ENCODE assay signal across 42 mouse cellular contexts in genomic region chr5:34302377-34302776, GRCm38 (mm10). TPM values are rescaled to one million over a fixed set of nuclear protein-coding genes. Genes with fewer than 3 reads are reported as not detected.
"Had no signal": no experiment of that assay in that cellular context is flagged by ENCODE, and none has a peak within 500 bp of the region (broad histone marks: within the 10 kb centered on the region; RNA-seq: fewer than 3 reads in every experiment).

No protein-coding gene starts in this region.

- DNase-seq: heart, postnatal 10 days; heart, postnatal 14 days; heart, postnatal 36 days; heart, postnatal 4 days; kidney, adult 11 months; kidney, adult 18-20 months; kidney, adult 2 months; kidney, adult 8-10 months; kidney, adult 9 months; kidney, postnatal 10 days; kidney, postnatal 14 days; kidney, postnatal 25 days; kidney, postnatal 36 days; kidney, postnatal 4 days; layer of hippocampus, adult 9-11 months; layer of hippocampus, postnatal 36 days had no signal

- H3K27me3 ChIP-seq: hindbrain, embryonic 12.5 days; hindbrain, embryonic 15.5 days; intestine, embryonic 15.5 days; kidney, embryonic 15.5 days had no signal

- H3K27ac ChIP-seq: heart, embryonic 13.5 days; heart, embryonic 15.5 days; hindbrain, embryonic 10.5 days; hindbrain, embryonic 12.5 days; hindbrain, embryonic 13.5 days; hindbrain, embryonic 14.5 days; hindbrain, embryonic 15.5 days; hindbrain, postnatal 0 days; intestine, embryonic 15.5 days; kidney, embryonic 15.5 days; kidney, postnatal 0 days; layer of hippocampus, adult 2 months; left cerebral cortex, adult 2 months had no signal

- H3K9ac ChIP-seq: heart, embryonic 12.5 days; heart, embryonic 13.5 days; heart, embryonic 15.5 days; hindbrain, embryonic 12.5 days; hindbrain, embryonic 13.5 days; hindbrain, embryonic 14.5 days; hindbrain, embryonic 15.5 days; intestine, embryonic 15.5 days; kidney, embryonic 15.5 days had no signal

- H3K4me2 ChIP-seq: heart, embryonic 11.5 days; heart, embryonic 12.5 days; heart, embryonic 13.5 days; heart, embryonic 15.5 days; hindbrain, embryonic 12.5 days; hindbrain, embryonic 13.5 days; hindbrain, embryonic 14.5 days; hindbrain, embryonic 15.5 days; intestine, embryonic 15.5 days; kidney, embryonic 15.5 days had no signal

- H3K4me3 ChIP-seq: heart, embryonic 12.5 days; heart, embryonic 13.5 days; heart, embryonic 15.5 days; hindbrain, embryonic 10.5 days; hindbrain, embryonic 12.5 days; hindbrain, embryonic 13.5 days; hindbrain, embryonic 15.5 days; intestine, embryonic 15.5 days; kidney, embryonic 15.5 days; layer of hippocampus, adult 2 months; left cerebral cortex, adult 2 months had no signal

- ATAC-seq: hindbrain, embryonic 16.5 days; hindbrain, postnatal 0 days; inflammation-experienced regulatory T-cells, adult 6 months; intestine, embryonic 15.5 days; intestine, embryonic 16.5 days; intestine, postnatal 0 days had no signal

- H3K4me1 ChIP-seq: heart, embryonic 13.5 days; heart, embryonic 15.5 days; hindbrain, embryonic 10.5 days; hindbrain, embryonic 12.5 days; hindbrain, embryonic 13.5 days; hindbrain, embryonic 15.5 days; intestine, embryonic 15.5 days; kidney, embryonic 15.5 days had no signal

- H3K36me3 ChIP-seq: heart, embryonic 12.5 days; heart, embryonic 13.5 days; heart, embryonic 15.5 days; hindbrain, embryonic 10.5 days; hindbrain, embryonic 12.5 days; hindbrain, embryonic 13.5 days; hindbrain, embryonic 15.5 days; intestine, embryonic 15.5 days; kidney, embryonic 15.5 days had no signal

- H3K9me3 ChIP-seq: heart, embryonic 12.5 days; heart, embryonic 13.5 days; heart, embryonic 15.5 days; hindbrain, embryonic 10.5 days; hindbrain, embryonic 12.5 days; hindbrain, embryonic 13.5 days; hindbrain, embryonic 15.5 days; intestine, embryonic 15.5 days; kidney, embryonic 15.5 days had no signal

RNA-seq across cellular contexts. Expression of gene Cfap99, which starts 14.0 kb away (rescaled TPM):
- total RNA-seq: heart, postnatal 10 days; heart, postnatal 14 days; heart, postnatal 25 days; heart, postnatal 36 days; heart, postnatal 4 days; hematopoietic stem cell, adult 5-6 weeks; hindbrain, postnatal 0 days had no signal
- polyA plus RNA-seq: heart, embryonic 13.5 days; heart, postnatal 0 days; hindbrain, embryonic 10.5 days; hindbrain, embryonic 15.5 days; inflammation-experienced regulatory T-cells, adult 6 months; intestine, embryonic 14.5 days; intestine, embryonic 15.5 days; intestine, embryonic 16.5 days; intestine, postnatal 0 days; kidney, embryonic 14.5 days; kidney, embryonic 15.5 days; kidney, embryonic 16.5 days; kidney, postnatal 0 days; large intestine, adult 2 months had no signal
